Mouse (Mus musculus) cerebellum, adult 2 months (tissue): ENCODE results near the gene Gm9903. TPM values are rescaled to one million over a fixed set of nuclear protein-coding genes. Genes with fewer than 3 reads are reported as not detected.

Experiments
- DNase-seq, 2 experiments: peaks; one replicate each; pipeline ENCODE4 v3.0.0; 2021
- H3K27ac ChIP-seq: fragments of 200-500 bp; 2 replicates; pipeline ENCODE4 v1.5.1; 2012; ENCODE audit warnings: low read length, control low read depth, inconsistent platforms; ENCODE audit not compliant: insufficient read depth
- H3K27me3 ChIP-seq: fragments of 200-500 bp; 2 replicates; pipeline ENCODE4 v1.6.1; 2012; ENCODE audit warnings: inconsistent platforms, mild to moderate bottlenecking, low read length, moderate library complexity; ENCODE audit not compliant: control insufficient read depth, insufficient read depth
- H3K4me1 ChIP-seq: fragments of 200-500 bp; 2 replicates; pipeline ENCODE4 v1.6.1; 2011; ENCODE audit warnings: low read length; ENCODE audit not compliant: control insufficient read depth, insufficient read depth
- H3K4me3 ChIP-seq: fragments of 200-500 bp; replicated peaks from 2 replicates; pipeline ENCODE3; 2011; ENCODE audit warnings: mild to moderate bottlenecking, low read depth, low read length, control low read depth; ENCODE audit not compliant: insufficient read depth
- CTCF ChIP-seq: fragments of 200-500 bp; IDR thresholded peaks from 2 replicates; pipeline ENCODE4 v1.5.1; 2011; ENCODE audit warnings: low read depth, mild to moderate bottlenecking, control low read depth, low read length, moderate library complexity, borderline replicate concordance; ENCODE audit not compliant: insufficient read depth
- POLR2A ChIP-seq: fragments of 200-500 bp; IDR thresholded peaks from 2 replicates; pipeline ENCODE4 v1.6.1; 2011; ENCODE audit warnings: low read length, control low read depth, borderline replicate concordance; ENCODE audit not compliant: insufficient read depth
- WGBS: fragments of 180-500 bp; shearing (Covaris S2); methylation state at CpG from one replicate; pipeline ENCODE4 v1.1.7; 2018; 5-methylcytosine and 5-hydroxymethylcytosine counted together
- polyA plus RNA-seq: library from polyadenylated mRNA; depleted of rRNA; stranded (reverse); fragments of >200 nt; gene quantifications from 2 replicates; pipeline ENCODE4 v1.2.3, GENCODE M21; 2012; rRNA removed

Gm9903 gene
- polyA plus RNA-seq = 0.93 and 1.1 TPM in 2 replicates

GRCm38 (mm10) chr5:33629301-33629987, at the start of gene Gm9903, which contains the start of gene Fam53a:
Gene Gm9903 (plus strand): TSS chr5:33629925.
Gene Fam53a (minus strand): TSS chr5:33629635.
- DNase-seq = peak; percentile 99 to 100
- H3K27ac ChIP-seq = peak within 1 kb of the TSS; percentile 52
- peaks cover 6% of the 10 kb centered on the region; the same call in 1 of the 2 replicates for H3K4me1 ChIP-seq
- H3K4me3 ChIP-seq = peak within 1 kb of the TSS; percentile 75
- TF ChIP-seq CTCF = no peak
- peak; percentile 88 for TF ChIP-seq POLR2A
- WGBS = 1% methylated on average over 98 of the region's 99 CpGs
- H3K27me3 ChIP-seq = no peaks in the 10 kb centered on the region

- TF ChIP-seq POLR2A (no peak), CTCF (no peak)
- Histone ChIP-seq H3K27ac (no peak overlapping the region), H3K4me3 (no peak overlapping the region), H3K27me3 (no peaks in the 10 kb centered on the region), H3K4me1 (no peaks in the 10 kb centered on the region; the same call in 1 of the 2 replicates)
- no peak for DNase-seq
- whole genome bisulfite sequencing = 51% methylated on average over 1 of the region's 1 CpGs
Measured at GRCm38 (mm10) chr5:33580336-33580735, 49.4 kb upstream of the Gm9903 start.

GRCm38 (mm10) chr5:33587498-33588058, 42.1 kb upstream of the Gm9903 start:
- H3K27ac ChIP-seq = no peak overlapping the region
- no peak overlapping the region for H3K4me3 ChIP-seq
- 25% methylated on average over 18 of the region's 18 CpGs for WGBS
- peaks cover 5% of the 10 kb centered on the region; the same call in 1 of the 2 replicates for H3K4me1 ChIP-seq
- TF ChIP-seq POLR2A (no peak), CTCF (no peak)
- no peak for DNase-seq
- H3K27me3 ChIP-seq = no peaks in the 10 kb centered on the region

GRCm38 (mm10) chr5:33588066-33588465, 41.7 kb upstream of the Gm9903 start:
- 27% methylated on average over 3 of the region's 3 CpGs for WGBS

GRCm38 (mm10) chr5:33589221-33589888, 40.4 kb upstream of the Gm9903 start:
- 64% methylated on average over 5 of the region's 5 CpGs for WGBS

More at GRCm38 (mm10) chr5:33588066-33588465, 41.7 kb upstream of the Gm9903 start:
- no peak for TF ChIP-seq POLR2A
- TF ChIP-seq CTCF = no peak
- H3K4me1 ChIP-seq = peaks cover 5% of the 10 kb centered on the region; the same call in 1 of the 2 replicates
- DNase-seq = no peak
- H3K27ac ChIP-seq = no peak overlapping the region
- no peak overlapping the region for H3K4me3 ChIP-seq
- H3K27me3 ChIP-seq = no peaks in the 10 kb centered on the region

GRCm38 (mm10) chr5:33593620-33594019, 36.1 kb upstream of the Gm9903 start:
- WGBS = 50% methylated on average over 2 of the region's 2 CpGs
- TF ChIP-seq POLR2A (no peak), CTCF (0 out of 2 replicates have a peak, but pooled peaks have one; percentile 17)

More at GRCm38 (mm10) chr5:33589221-33589888, 40.4 kb upstream of the Gm9903 start:
- DNase-seq = peak; percentile 71 to 73
- Histone ChIP-seq H3K4me3 (no peak overlapping the region), H3K4me1 (peaks cover 5% of the 10 kb centered on the region; the same call in 1 of the 2 replicates), H3K27me3 (no peaks in the 10 kb centered on the region), H3K27ac (no peak overlapping the region)
- TF ChIP-seq POLR2A (no peak), CTCF (peak; percentile 96)

GRCm38 (mm10) chr5:33605314-33605713, 24.4 kb upstream of the Gm9903 start:
- 46% methylated on average over 5 of the region's 5 CpGs for WGBS
- H3K4me1 ChIP-seq = peaks cover 22% of the 10 kb centered on the region
- no peak overlapping the region for H3K4me3 ChIP-seq
- no peaks in the 10 kb centered on the region for H3K27me3 ChIP-seq
- TF ChIP-seq CTCF (no peak), POLR2A (no peak)
- DNase-seq = peak; percentile 34 to 36
- H3K27ac ChIP-seq = no peak overlapping the region

More at GRCm38 (mm10) chr5:33593620-33594019, 36.1 kb upstream of the Gm9903 start:
- DNase-seq = no peak
- no peaks in the 10 kb centered on the region for H3K4me1 ChIP-seq
- H3K4me3 ChIP-seq = no peak overlapping the region
- H3K27ac ChIP-seq = no peak overlapping the region
- no peaks in the 10 kb centered on the region for H3K27me3 ChIP-seq

GRCm38 (mm10) chr5:33606631-33607030, 23.1 kb upstream of the Gm9903 start:
- H3K4me3 ChIP-seq = no peak overlapping the region
- TF ChIP-seq POLR2A = no peak
- TF ChIP-seq CTCF = no peak
- peaks cover 28% of the 10 kb centered on the region for H3K4me1 ChIP-seq
- WGBS = 8% methylated on average over 7 of the region's 7 CpGs
- DNase-seq = peak; percentile 41 to 44
- H3K27ac ChIP-seq = no peak overlapping the region; the same call in 1 of the 2 replicates
- H3K27me3 ChIP-seq = no peaks in the 10 kb centered on the region
